Mouse (Mus musculus): ENCODE data around the gene Atl2. TPM values are rescaled to one million over a fixed set of nuclear protein-coding genes. Genes with fewer than 3 reads are reported as not detected.

Gene Atl2
- 28.2 and 35.2 TPM in 2 replicates for polyA plus RNA-seq (2014; fragmentation: Nextera tagmentation; extraction: Ambion mirVana)

DNA sequence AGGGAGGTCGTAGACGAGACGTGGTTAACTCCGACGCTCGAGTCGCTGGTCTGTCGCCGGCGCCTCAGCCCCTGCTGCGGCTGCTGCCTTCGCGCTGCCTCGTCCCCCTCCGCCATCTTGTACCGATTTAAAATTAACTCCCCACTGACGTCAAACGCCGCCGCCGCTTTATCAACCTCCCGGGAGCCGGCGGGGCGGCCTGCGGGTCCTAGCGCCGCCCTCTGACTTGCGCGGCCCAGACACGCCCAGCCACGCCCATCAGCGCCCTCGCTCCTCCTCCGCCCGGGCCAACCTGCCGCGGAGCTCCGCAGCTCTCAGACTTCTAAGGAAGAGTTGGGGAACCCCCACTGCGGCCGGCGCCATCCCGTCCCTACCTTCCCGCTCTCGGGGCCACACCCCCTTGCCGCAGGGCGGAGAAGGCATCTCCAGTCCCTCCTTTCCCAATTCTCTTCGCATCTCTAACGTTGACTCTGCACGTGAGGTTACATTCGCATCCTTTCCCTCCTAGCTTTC is at the start of gene Atl2:
Gene Atl2 (minus strand): TSS at position 213 of the 513 bp plus-strand sequence.
- no peaks in the 10 kb centered on the region for H3K9me3 ChIP-seq (replicated peaks; ENCODE audit: control insufficient read depth, low read length)
- peak; percentile 96 for ATAC-seq

DNA sequence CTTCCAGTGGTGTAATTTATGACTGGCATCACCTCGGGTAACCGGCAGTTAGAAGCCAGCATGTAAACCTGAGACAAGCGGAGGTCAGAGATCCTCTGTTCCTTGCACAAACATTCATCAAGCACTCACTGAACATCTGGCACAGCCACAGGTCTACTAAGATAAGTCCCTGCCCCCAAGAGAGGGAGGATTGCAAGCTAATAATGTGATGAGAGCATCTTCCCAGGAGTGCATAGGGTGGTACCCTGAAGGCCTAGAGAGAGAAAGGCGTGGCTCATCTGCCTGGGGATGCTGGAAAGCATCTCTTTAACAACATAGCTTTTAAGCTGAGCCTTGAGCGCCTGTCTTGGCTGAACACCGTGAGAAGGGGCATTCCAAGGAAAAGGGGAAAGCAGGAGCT is 48.9 kb upstream of the Atl2 start:
- no peak overlapping the region for H3K4me3 ChIP-seq (ENCODE audit: low read depth, low read length)
- peaks cover 12% of the 10 kb centered on the region for H3K4me1 ChIP-seq (ENCODE audit: control insufficient read depth, insufficient read depth, low read length)
- ATAC-seq, result no peak
- no peak overlapping the region for H3K27ac ChIP-seq (ENCODE audit: low read depth, low read length)
- DNase-seq (ENCODE audit: low spot score), result no peak
- no peak overlapping the region for H3K9ac ChIP-seq (ENCODE audit: low read length)
- H3K4me2 ChIP-seq (ENCODE audit: low read length), result no peak overlapping the region
- no peaks in the 10 kb centered on the region for H3K27me3 ChIP-seq (replicated peaks; ENCODE audit: control insufficient read depth, insufficient read depth, low read length)
- no peaks in the 10 kb centered on the region for H3K36me3 ChIP-seq (ENCODE audit: control insufficient read depth, insufficient read depth, low read length)
- H3K9me3 ChIP-seq (replicated peaks; ENCODE audit: control insufficient read depth, low read length), result no peaks in the 10 kb centered on the region
- 83% methylated on average over 6 of the region's 6 CpGs for WGBS

More for the DNA sequence above, at the start of gene Atl2:
- WGBS, result 0% methylated on average over 48 of the region's 51 CpGs
- H3K27ac ChIP-seq (ENCODE audit: low read depth, low read length), result peak within 1 kb of the TSS; percentile 94
- H3K27me3 ChIP-seq (replicated peaks; ENCODE audit: control insufficient read depth, insufficient read depth, low read length), result 0 out of 2 replicates have a peak, but pooled peaks cover 7% of the 10 kb centered on the region
- peaks cover 15% of the 10 kb centered on the region for H3K4me1 ChIP-seq (ENCODE audit: control insufficient read depth, insufficient read depth, low read length)
- H3K36me3 ChIP-seq (ENCODE audit: control insufficient read depth, insufficient read depth, low read length), result no peaks in the 10 kb centered on the region
- DNase-seq (ENCODE audit: low spot score), result peak; percentile 97
- peak within 1 kb of the TSS; percentile 81 for H3K4me2 ChIP-seq (ENCODE audit: low read length)
- H3K4me3 ChIP-seq (ENCODE audit: low read depth, low read length), result peak within 1 kb of the TSS; percentile 97
- H3K9ac ChIP-seq (ENCODE audit: low read length), result peak within 1 kb of the TSS; percentile 90

DNA sequence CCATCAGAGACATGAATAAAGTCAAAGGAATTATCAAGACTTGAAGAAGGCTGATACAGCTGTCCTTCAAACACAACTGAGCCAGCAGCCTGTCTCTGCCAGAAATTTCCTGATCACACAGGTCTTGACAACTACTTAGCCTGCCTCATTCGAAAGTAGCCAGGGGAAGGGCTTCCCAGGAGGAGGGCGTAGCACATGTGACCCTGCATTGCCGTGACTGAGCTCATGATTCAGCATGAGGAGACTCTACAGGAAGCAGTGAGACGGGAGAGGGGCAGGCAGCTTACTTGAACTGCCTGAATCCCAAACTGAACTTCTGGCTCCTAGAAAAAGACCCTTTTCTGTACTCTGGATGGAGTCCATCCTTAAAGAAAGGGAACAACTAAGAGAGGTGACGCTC is 46.5 kb upstream of the Atl2 start:
- H3K4me3 ChIP-seq (ENCODE audit: low read depth, low read length), result no peak overlapping the region
- H3K36me3 ChIP-seq (ENCODE audit: control insufficient read depth, insufficient read depth, low read length), result no peaks in the 10 kb centered on the region
- H3K9me3 ChIP-seq (replicated peaks; ENCODE audit: control insufficient read depth, low read length), result no peaks in the 10 kb centered on the region
- no peak overlapping the region for H3K9ac ChIP-seq (ENCODE audit: low read length)
- H3K4me1 ChIP-seq (ENCODE audit: control insufficient read depth, insufficient read depth, low read length), result no peaks in the 10 kb centered on the region
- WGBS, result 79% methylated on average over 5 of the region's 5 CpGs
- H3K27ac ChIP-seq (ENCODE audit: low read depth, low read length), result no peak overlapping the region
- no peak overlapping the region for H3K4me2 ChIP-seq (ENCODE audit: low read length)
- no peaks in the 10 kb centered on the region for H3K27me3 ChIP-seq (replicated peaks; ENCODE audit: control insufficient read depth, insufficient read depth, low read length)
- no peak for DNase-seq (ENCODE audit: low spot score)
- no peak for ATAC-seq

DNA sequence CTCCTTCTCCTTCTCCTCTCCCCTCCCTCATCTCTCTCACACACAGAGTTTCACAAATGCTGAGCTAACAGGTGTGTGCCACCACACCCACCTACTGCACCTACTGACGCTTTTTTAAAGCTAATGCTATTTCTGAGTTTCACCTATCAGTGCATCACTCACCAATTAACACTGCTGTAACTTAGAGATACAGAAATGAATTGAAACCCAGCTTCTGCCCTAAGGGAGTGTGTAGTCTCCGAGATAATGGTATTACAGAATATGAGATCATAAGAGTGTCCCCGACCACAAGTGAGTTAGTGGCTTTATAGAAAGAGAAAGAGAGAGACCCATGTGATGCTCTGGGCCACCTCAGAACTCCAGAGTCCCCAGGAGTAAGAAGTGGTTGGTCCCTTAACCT is 43.2 kb upstream of the Atl2 start:
- no peak for DNase-seq (ENCODE audit: low spot score)
- H3K4me3 ChIP-seq (ENCODE audit: low read depth, low read length), result no peak overlapping the region
- H3K9ac ChIP-seq (ENCODE audit: low read length), result no peak overlapping the region
- H3K4me2 ChIP-seq (ENCODE audit: low read length), result no peak overlapping the region
- no peak for ATAC-seq
- 79% methylated on average over 3 of the region's 3 CpGs for WGBS
- no peak overlapping the region for H3K27ac ChIP-seq (ENCODE audit: low read depth, low read length)
- H3K9me3 ChIP-seq (replicated peaks; ENCODE audit: control insufficient read depth, low read length), result no peaks in the 10 kb centered on the region
- no peaks in the 10 kb centered on the region for H3K27me3 ChIP-seq (replicated peaks; ENCODE audit: control insufficient read depth, insufficient read depth, low read length)
- H3K4me1 ChIP-seq (ENCODE audit: control insufficient read depth, insufficient read depth, low read length), result no peaks in the 10 kb centered on the region
- no peaks in the 10 kb centered on the region for H3K36me3 ChIP-seq (ENCODE audit: control insufficient read depth, insufficient read depth, low read length)

DNA sequence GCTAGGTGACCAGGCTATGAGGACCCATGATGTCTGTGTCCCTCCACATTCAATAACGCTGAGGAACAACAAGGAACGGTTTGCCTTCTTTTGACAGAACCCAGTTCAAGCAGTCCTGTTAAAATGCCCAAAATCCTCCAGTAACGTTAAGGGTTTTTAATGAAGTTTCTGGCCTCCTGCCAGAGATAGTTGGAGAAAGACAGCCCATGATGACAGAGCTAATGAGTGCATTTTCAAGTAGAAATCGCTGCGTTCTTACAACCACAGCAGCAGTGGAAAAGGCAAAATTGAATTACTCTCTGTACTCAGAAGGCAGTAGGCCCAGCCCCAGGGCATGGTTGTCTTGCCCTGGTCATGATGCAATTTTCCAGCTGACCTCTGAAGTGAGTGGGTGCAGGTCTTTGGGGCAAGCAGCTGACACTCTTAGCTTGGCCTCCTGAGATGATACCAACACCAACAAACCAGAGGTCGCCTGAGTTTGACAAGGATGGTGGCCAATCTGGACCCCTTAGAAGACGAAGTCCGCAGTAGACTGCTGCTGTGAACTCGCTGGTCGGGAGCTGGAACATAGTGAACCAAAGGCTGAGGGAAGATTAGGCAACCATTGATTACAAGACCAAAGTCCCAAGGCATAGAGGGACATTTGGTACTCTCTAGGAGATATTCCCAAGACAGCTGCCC is 42.1 kb upstream of the Atl2 start:
- no peaks in the 10 kb centered on the region for H3K4me1 ChIP-seq (ENCODE audit: control insufficient read depth, insufficient read depth, low read length)
- no peaks in the 10 kb centered on the region for H3K36me3 ChIP-seq (ENCODE audit: control insufficient read depth, insufficient read depth, low read length)
- H3K4me3 ChIP-seq (ENCODE audit: low read depth, low read length), result no peak overlapping the region
- H3K4me2 ChIP-seq (ENCODE audit: low read length), result no peak overlapping the region
- no peak for ATAC-seq
- no peaks in the 10 kb centered on the region for H3K27me3 ChIP-seq (replicated peaks; ENCODE audit: control insufficient read depth, insufficient read depth, low read length)
- peak; percentile 51 for DNase-seq (ENCODE audit: low spot score)
- no peaks in the 10 kb centered on the region for H3K9me3 ChIP-seq (replicated peaks; ENCODE audit: control insufficient read depth, low read length)
- H3K9ac ChIP-seq (ENCODE audit: low read length), result no peak overlapping the region
- no peak overlapping the region for H3K27ac ChIP-seq (ENCODE audit: low read depth, low read length)
- 74% methylated on average over 10 of the region's 10 CpGs for WGBS

DNA sequence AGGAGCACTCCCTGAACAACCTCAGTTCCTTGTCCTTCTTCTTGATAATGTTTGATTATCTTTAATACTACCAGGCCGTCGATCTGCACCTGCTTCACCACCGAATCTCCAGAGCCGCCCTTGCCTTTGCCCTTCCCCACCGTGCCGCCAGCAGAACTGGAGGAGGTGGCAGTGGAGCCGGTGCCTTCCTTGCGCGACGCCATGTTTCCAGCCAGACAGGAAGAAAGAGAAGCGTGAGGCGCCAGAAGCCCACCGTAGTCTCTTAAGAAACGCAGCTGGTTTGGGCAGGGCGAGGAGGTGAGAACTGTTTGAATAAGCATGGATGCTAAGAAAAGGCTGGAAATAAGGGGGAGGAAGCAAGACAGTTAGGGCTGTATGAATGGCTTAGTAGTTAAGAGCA is 38.4 kb upstream of the Atl2 start:
- H3K27me3 ChIP-seq (replicated peaks; ENCODE audit: control insufficient read depth, insufficient read depth, low read length), result no peaks in the 10 kb centered on the region
- no peaks in the 10 kb centered on the region for H3K4me1 ChIP-seq (ENCODE audit: control insufficient read depth, insufficient read depth, low read length)
- no peaks in the 10 kb centered on the region for H3K9me3 ChIP-seq (replicated peaks; ENCODE audit: control insufficient read depth, low read length)
- no peak overlapping the region for H3K4me2 ChIP-seq (ENCODE audit: low read length)
- ATAC-seq, result no peak
- DNase-seq (ENCODE audit: low spot score), result no peak
- 95% methylated on average over 15 of the region's 15 CpGs for WGBS
- H3K4me3 ChIP-seq (ENCODE audit: low read depth, low read length), result no peak overlapping the region
- no peak overlapping the region for H3K27ac ChIP-seq (ENCODE audit: low read depth, low read length)
- H3K9ac ChIP-seq (ENCODE audit: low read length), result no peak overlapping the region
- no peaks in the 10 kb centered on the region for H3K36me3 ChIP-seq (ENCODE audit: control insufficient read depth, insufficient read depth, low read length)

DNA sequence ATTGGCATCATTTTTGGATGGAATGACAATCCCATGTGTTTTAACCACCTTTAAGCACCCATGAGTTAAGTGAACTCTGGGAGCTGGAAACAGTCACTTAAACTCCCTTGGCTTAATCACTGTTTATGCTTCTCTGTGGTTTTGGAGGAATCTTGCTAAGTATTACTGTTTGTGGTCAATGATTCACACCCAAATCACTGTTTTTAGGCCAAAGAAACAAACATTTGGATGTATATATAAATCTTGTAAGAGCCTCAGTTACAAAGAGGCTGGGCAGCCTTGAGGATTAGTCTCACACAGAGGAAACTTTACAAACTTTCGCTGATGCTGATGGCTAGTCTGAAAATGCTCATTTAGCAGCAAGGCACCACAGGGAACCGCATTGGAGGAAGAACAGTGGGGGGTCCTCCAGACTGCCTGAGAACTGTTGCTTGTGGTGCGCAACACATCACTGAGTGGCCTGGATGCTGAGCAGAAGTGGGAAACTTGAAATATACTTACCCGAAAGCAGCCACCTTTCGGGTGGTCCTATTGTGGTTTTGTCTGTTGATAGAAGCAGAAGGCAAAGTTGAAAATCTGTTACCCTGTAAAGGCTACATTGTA is 36.9 kb upstream of the Atl2 start:
- Histone ChIP-seq H3K27ac (ENCODE audit: low read depth, low read length) (no peak overlapping the region), H3K27me3 (replicated peaks; ENCODE audit: control insufficient read depth, insufficient read depth, low read length) (no peaks in the 10 kb centered on the region), H3K36me3 (ENCODE audit: control insufficient read depth, insufficient read depth, low read length) (no peaks in the 10 kb centered on the region), H3K4me2 (ENCODE audit: low read length) (no peak overlapping the region), H3K9ac (ENCODE audit: low read length) (no peak overlapping the region), H3K4me3 (ENCODE audit: low read depth, low read length) (no peak overlapping the region), H3K9me3 (replicated peaks; ENCODE audit: control insufficient read depth, low read length) (no peaks in the 10 kb centered on the region), H3K4me1 (ENCODE audit: control insufficient read depth, insufficient read depth, low read length) (no peaks in the 10 kb centered on the region)
- 30% methylated on average over 5 of the region's 5 CpGs for WGBS
- DNase-seq (ENCODE audit: low spot score) (no peak), ATAC-seq (no peak)

DNA sequence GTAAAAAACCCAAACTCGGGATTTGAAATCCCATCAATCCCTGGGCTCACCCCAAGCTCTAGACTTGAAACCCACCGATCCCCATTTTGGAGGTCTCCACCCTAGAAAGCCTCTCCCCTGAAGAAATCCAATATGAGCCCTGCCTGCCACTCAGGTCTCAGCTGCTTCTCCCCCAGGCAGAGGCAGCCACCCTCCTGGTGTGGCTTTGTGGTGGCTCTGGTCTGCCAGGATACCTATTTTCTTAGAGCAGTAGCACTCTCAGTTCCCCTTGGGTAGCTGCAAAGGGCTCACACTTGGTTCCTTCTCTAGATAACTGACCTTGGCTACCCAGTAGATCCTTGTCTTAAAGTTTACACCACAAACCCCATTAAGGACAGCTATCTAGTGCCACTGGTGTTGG is 31.2 kb upstream of the Atl2 start:
- H3K36me3 ChIP-seq (ENCODE audit: control insufficient read depth, insufficient read depth, low read length), result no peaks in the 10 kb centered on the region
- no peak overlapping the region for H3K4me3 ChIP-seq (ENCODE audit: low read depth, low read length)
- no peaks in the 10 kb centered on the region for H3K4me1 ChIP-seq (ENCODE audit: control insufficient read depth, insufficient read depth, low read length)
- ATAC-seq, result no peak
- H3K9me3 ChIP-seq (replicated peaks; ENCODE audit: control insufficient read depth, low read length), result no peaks in the 10 kb centered on the region
- DNase-seq (ENCODE audit: low spot score), result no peak
- no peak overlapping the region for H3K4me2 ChIP-seq (ENCODE audit: low read length)
- no peaks in the 10 kb centered on the region for H3K27me3 ChIP-seq (replicated peaks; ENCODE audit: control insufficient read depth, insufficient read depth, low read length)
- H3K9ac ChIP-seq (ENCODE audit: low read length), result no peak overlapping the region
- WGBS, result 93% methylated on average over 2 of the region's 2 CpGs
- no peak overlapping the region for H3K27ac ChIP-seq (ENCODE audit: low read depth, low read length)

DNA sequence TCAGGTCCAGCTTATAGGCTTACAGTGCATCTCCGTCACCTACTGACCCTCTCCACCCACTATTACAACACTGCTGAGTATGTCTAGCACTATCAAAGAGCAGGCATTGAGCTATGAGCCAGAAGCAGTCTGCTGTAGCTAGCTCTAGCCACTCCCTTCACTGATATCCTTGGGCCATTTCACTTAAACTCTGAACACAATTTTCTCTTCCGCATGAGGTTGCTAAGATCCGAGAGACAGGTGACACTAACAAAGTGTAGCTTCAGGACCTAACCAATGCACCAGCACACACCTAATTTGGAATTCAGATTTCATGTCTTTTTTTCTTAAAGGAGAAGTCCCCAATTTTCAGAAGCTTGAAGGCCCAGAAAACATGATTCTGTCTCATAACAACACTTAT is 30.6 kb upstream of the Atl2 start:
- WGBS, result 91% methylated on average over 3 of the region's 3 CpGs
- Histone ChIP-seq H3K4me2 (ENCODE audit: low read length) (no peak overlapping the region), H3K4me1 (ENCODE audit: control insufficient read depth, insufficient read depth, low read length) (no peaks in the 10 kb centered on the region), H3K36me3 (ENCODE audit: control insufficient read depth, insufficient read depth, low read length) (no peaks in the 10 kb centered on the region), H3K9me3 (replicated peaks; ENCODE audit: control insufficient read depth, low read length) (no peaks in the 10 kb centered on the region), H3K27me3 (replicated peaks; ENCODE audit: control insufficient read depth, insufficient read depth, low read length) (no peaks in the 10 kb centered on the region), H3K27ac (ENCODE audit: low read depth, low read length) (no peak overlapping the region), H3K4me3 (ENCODE audit: low read depth, low read length) (no peak overlapping the region), H3K9ac (ENCODE audit: low read length) (no peak overlapping the region)
- ATAC-seq, result no peak
- no peak for DNase-seq (ENCODE audit: low spot score)
